Mouse (Mus musculus): Measurements from ENCODE around the gene Pdzrn3. TPM values are rescaled to one million over a fixed set of nuclear protein-coding genes. Genes with fewer than 3 reads are reported as not detected.

Pdzrn3 gene
- total RNA-seq, 4 experiments from 2014 or later: 8.9 to 11.4 (median 10.3) TPM

DNA sequence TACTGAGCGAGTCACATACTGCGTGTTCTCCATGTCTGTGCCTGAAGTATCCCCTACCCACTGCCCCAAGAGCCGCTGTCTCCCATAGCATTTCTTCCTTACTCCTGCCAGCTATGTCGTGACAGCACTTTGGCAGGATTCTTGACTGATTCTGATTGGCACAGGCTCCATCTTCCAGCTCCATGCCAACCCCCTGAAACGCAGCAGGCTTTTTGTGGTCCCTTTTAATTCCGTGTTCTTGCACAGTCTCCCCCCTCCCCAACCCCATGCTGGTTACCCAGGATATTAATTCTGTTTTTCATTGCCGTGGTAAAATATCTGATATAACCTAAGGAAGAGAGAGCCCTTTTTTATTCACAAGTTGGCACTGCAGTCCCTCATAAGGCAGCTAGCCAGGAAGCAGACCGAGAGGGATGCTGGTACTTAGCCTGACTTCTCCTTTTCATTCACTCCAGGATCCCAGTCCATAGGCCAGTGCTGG lies 166.3 kb downstream of the Pdzrn3 start:
- DNase-seq (ENCODE audit: low spot score in 2 of 2): peak; percentile 18 to 23

DNA sequence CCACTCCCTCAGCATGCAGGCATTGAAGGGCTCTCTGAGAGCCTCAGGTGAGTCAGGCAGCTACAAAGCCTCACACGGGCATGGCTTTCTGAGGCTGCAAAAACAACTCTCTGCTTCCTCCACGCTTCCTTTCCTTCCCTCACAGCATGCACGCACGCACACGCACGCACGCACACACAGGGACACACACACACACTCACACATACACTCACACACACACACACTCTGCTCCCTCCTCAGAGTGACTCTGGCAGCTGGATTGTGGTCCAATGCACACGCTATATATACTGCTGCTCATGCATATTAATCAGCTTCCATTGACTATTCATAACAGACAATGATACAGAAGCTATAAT lies 178.8 kb downstream of the Pdzrn3 start:
- DNase-seq (ENCODE audit: low spot score in 2 of 2): peak; percentile 23 to 25

DNA sequence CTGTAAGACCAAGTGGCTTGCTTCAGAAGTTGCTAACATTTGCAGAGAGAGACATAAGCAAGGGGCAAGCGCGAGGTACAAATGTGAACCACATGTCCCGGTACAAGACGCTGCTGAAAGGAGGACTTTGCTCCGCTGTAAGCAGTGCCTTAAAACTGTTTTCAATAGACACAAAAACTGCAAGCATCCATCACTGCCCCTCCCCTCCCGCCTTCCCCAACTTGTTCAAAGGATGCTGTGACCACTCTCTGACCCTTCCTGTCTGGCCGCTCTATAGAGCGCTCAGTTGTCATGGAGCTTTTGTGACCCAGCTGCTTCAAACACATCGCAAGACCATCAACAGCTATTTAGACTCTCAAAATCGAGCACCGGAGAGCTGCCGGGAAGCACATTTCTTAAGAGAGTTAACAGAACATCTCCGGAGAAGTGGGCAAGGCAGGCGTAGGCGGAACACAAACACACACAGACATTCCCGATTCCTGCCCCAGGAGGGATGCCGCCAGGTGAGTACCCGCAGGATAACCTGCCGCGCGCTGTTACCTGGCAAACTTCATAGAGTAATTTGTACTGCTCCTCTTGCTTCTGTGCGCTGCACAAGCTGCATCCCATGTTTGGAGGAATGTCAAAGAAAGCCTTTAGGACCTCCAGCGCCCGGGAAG lies 179.3 kb downstream of the Pdzrn3 start:
- DNase-seq (ENCODE audit: low spot score in 2 of 2): peak in 1 of 2 experiments; percentile 31

DNA sequence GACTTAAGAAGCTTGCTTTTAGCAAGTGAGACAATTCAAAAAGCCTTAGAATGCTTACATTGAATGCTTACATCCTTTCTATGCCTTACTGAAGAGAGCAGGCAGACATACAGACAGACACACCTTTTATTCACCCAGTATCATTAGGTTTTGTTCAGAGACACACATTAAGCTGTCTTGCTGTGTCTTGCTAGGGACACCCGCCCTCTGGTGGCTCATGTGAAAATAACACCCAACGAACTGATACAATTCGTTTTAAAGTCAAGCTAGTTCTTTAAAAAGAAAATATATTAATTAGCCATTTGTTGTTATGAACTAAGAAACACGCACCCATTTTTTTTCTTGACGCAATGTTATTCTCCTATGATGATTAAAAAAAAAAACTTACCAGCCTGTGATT lies 180.1 kb downstream of the Pdzrn3 start:
- DNase-seq (ENCODE audit: low spot score in 2 of 2): peak; percentile 68 to 86

DNA sequence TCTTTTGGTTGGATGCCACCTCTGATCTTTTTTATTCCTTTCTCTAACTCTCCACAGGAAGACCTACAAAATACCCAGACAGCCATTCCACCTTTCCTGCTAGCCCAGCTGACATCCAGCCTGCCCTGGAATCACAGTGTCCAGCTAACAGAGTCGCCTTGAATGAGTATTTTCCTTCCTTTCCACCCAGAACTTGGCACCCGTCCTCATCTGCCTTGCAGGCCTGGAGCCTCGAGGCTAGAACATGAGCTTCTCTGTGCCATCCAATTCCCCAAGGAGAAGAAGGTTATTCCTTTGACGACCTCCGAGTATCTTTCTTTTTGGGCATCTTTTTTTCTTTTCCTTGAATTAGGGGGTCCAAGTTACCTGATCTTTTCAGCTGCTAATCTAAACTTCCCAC lies 181.8 kb downstream of the Pdzrn3 start:
- DNase-seq (ENCODE audit: low spot score in 2 of 2): no peak

DNA sequence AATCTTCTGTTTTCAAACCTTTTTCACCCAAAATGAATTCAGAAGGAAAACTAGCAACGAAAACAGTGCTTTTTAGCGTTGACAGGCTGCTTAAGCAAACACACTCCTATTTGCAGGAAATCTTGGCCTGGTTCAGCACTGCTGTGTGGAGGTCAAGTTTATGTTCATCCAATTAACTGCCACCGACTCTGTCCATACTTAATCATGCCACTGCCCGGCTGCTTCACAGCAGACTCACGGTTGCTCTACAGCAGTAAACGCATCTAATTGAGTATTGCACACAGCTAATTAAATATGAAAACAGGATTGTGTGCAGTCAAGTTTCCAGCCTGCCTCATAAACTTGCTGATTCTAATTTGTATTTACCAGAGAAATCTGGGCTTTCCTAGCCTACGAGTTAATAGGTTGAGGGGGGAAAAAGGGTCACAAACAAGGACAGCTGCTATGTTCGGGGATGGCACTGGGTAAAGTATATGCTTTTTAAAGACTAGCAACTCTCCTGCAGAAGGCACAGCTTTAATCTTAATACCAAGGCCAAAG lies 183.2 kb downstream of the Pdzrn3 start:
- DNase-seq (ENCODE audit: low spot score in 2 of 2): no peak

- DNase-seq (ENCODE audit: low spot score in 2 of 2): peak; percentile 24 to 60
These were observed 186.1 kb downstream of the Pdzrn3 start for GRCm38 (mm10) chr6:101191576-101191975.

- DNase-seq (ENCODE audit: low spot score in 2 of 2): peak in 1 of 2 experiments; percentile 18
These were observed 190.4 kb downstream of the Pdzrn3 start for GRCm38 (mm10) chr6:101187322-101187721.

GRCm38 (mm10) chr6:101186887-101187286 lies 190.8 kb downstream of the Pdzrn3 start:
- DNase-seq (ENCODE audit: low spot score in 2 of 2): no peak

- DNase-seq (ENCODE audit: low spot score in 2 of 2): peak in 1 of 2 experiments; percentile 38
These were observed 193.5 kb downstream of the Pdzrn3 start for GRCm38 (mm10) chr6:101184103-101184785.

DNA sequence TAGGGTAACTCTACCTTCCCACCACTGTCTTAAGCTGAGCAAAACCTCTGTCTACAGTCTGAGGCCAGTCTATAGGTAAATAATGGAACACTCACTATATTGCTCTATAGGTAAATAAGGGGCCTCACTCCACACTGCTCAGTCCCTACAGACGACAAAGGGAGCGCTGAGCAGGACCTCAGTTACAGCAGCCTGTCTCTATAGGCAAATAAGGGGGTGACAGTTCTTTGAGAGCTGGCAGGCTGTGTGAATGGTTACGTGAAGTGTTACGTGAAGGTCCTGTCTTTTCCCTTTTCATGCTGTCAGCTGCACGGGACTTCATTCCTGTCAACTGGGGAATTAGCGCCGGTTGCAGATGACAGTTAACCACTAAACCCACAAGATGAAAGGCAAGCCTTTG lies 207.0 kb downstream of the Pdzrn3 start:
- DNase-seq (ENCODE audit: low spot score in 2 of 2): no peak

GRCm38 (mm10) chr6:101153511-101153921 lies 224.2 kb downstream of the Pdzrn3 start:
- DNase-seq (ENCODE audit: low spot score in 2 of 2): no peak

GRCm38 (mm10) chr6:101135368-101135767 lies 242.3 kb downstream of the Pdzrn3 start:
- DNase-seq (ENCODE audit: low spot score in 2 of 2): no peak

GRCm38 (mm10) chr6:101125396-101125795 lies 252.3 kb downstream of the Pdzrn3 start:
- DNase-seq (ENCODE audit: low spot score in 2 of 2): no peak

GRCm38 (mm10) chr6:101108951-101109350 lies 268.7 kb downstream of the Pdzrn3 start:
- no peak for DNase-seq (ENCODE audit: low spot score in 2 of 2)

- DNase-seq (ENCODE audit: low spot score in 2 of 2): no peak
These were observed 274.2 kb downstream of the Pdzrn3 start for GRCm38 (mm10) chr6:101103506-101103905.

GRCm38 (mm10) chr6:101101709-101102654 lies 275.7 kb downstream of the Pdzrn3 start:
- DNase-seq (ENCODE audit: low spot score in 2 of 2): no peak
